In genomic region chr2:91636229-91636628, GRCm38 (mm10) we compare ENCODE assay signal across 16 mouse cellular contexts. TPM values are rescaled to one million over a fixed set of nuclear protein-coding genes. Genes with fewer than 3 reads are reported as not detected.
DNase-seq lines count a peak whose midpoint lies in the region; ATAC-seq and TF ChIP-seq lines count a peak whose summit lies in the region.
"Had no signal": no experiment of that assay in that cellular context is flagged by ENCODE, and none has a peak within 500 bp of the region (broad histone marks: within the 10 kb centered on the region; RNA-seq: fewer than 3 reads in every experiment).

Gene F2 (minus strand): TSS chr2:91636414.

- no peaks in the 10 kb centered on the region for H3K79me2 ChIP-seq in myocyte (ENCODE audit: control insufficient read depth, insufficient read depth)

- H3K4me3 ChIP-seq in forebrain, embryonic 11.5 days (ENCODE audit: low read depth, low read length): no peak within 1 kb of the TSS
- H3K4me3 ChIP-seq in forebrain, embryonic 10.5 days: no peak within 1 kb of the TSS
- H3K4me3 ChIP-seq in ES-Bruce4 (ENCODE audit: low read depth, low read length): peak within 1 kb of the TSS; percentile 9
- H3K4me3 ChIP-seq in myocyte: no peak within 1 kb of the TSS
- H3K4me3 ChIP-seq: megakaryocyte, embryonic 14.5 days; neural tube, embryonic 13.5 days had no signal

- H3K27ac ChIP-seq in forebrain, embryonic 11.5 days (ENCODE audit: low read depth, low read length): no peak within 1 kb of the TSS
- H3K27ac ChIP-seq in forebrain, embryonic 10.5 days: no peak within 1 kb of the TSS
- H3K27ac ChIP-seq in ES-Bruce4 (ENCODE audit: insufficient read depth, low read length): 0 out of 2 replicates have a peak within 1 kb of the TSS, but pooled peaks have one; percentile 28
- H3K27ac ChIP-seq: hindbrain, postnatal 0 days; neural tube, embryonic 13.5 days had no signal

- H3K4me1 ChIP-seq in forebrain, embryonic 11.5 days (replicated peaks; ENCODE audit: control insufficient read depth, insufficient read depth, low read length): no peaks in the 10 kb centered on the region
- no peaks in the 10 kb centered on the region for H3K4me1 ChIP-seq in forebrain, embryonic 10.5 days
- no peaks in the 10 kb centered on the region for H3K4me1 ChIP-seq in ES-Bruce4 (ENCODE audit: control insufficient read depth, insufficient read depth, low read length)
- H3K4me1 ChIP-seq: neural tube, embryonic 13.5 days had no signal

- intact Hi-C loops in left cerebral cortex, postnatal 25 days (cut with DNase I): no loop called here

- 86% methylated on average over 8 of the region's 8 CpGs for WGBS in forebrain, embryonic 11.5 days
- 90% methylated on average over 8 of the region's 8 CpGs for WGBS in forebrain, embryonic 10.5 days

- no peak within 1 kb of the TSS for H3K9ac ChIP-seq in forebrain, embryonic 11.5 days (ENCODE audit: low read length)
- H3K9ac ChIP-seq in ES-Bruce4 (ENCODE audit: low read depth, poor library complexity, severe bottlenecking): peak within 1 kb of the TSS; percentile 24; the same call in 1 of the 2 replicates
- H3K9ac ChIP-seq: neural tube, embryonic 13.5 days had no signal

- no peak for TF ChIP-seq EP300 in ES-Bruce4 (IDR thresholded peaks at IDR 0.05; ENCODE audit: insufficient read depth, low read depth, low read length)

- no peak within 1 kb of the TSS for H3ac ChIP-seq in myocyte (ENCODE audit: control insufficient read depth, insufficient read length)

- no peaks in the 10 kb centered on the region for H3K27me3 ChIP-seq in forebrain, embryonic 11.5 days (ENCODE audit: control insufficient read depth, insufficient read depth, low read length)
- no peaks in the 10 kb centered on the region for H3K27me3 ChIP-seq in forebrain, embryonic 10.5 days (ENCODE audit: poor library complexity, severe bottlenecking)
- H3K27me3 ChIP-seq in ES-Bruce4 (ENCODE audit: control insufficient read depth, insufficient read depth, low read length, poor library complexity, severe bottlenecking) (no peaks in the 10 kb centered on the region), myocyte (ENCODE audit: control insufficient read depth, insufficient read depth, insufficient read length) (no peaks in the 10 kb centered on the region)
- H3K27me3 ChIP-seq: neural tube, embryonic 13.5 days had no signal

- H3K36me3 ChIP-seq in forebrain, embryonic 11.5 days (ENCODE audit: control insufficient read depth, insufficient read depth, low read length): no peaks in the 10 kb centered on the region
- no peaks in the 10 kb centered on the region for H3K36me3 ChIP-seq in forebrain, embryonic 10.5 days (replicated peaks)
- no peaks in the 10 kb centered on the region for H3K36me3 ChIP-seq in ES-Bruce4 (ENCODE audit: control insufficient read depth, insufficient read depth, low read length, poor library complexity, severe bottlenecking)
- H3K36me3 ChIP-seq in myocyte (ENCODE audit: control insufficient read depth, insufficient read depth): no peaks in the 10 kb centered on the region
- H3K36me3 ChIP-seq: neural tube, embryonic 13.5 days had no signal

- no peak within 1 kb of the TSS for H3K4me2 ChIP-seq in forebrain, embryonic 11.5 days (ENCODE audit: low read depth, low read length, severe bottlenecking)
- H3K4me2 ChIP-seq in myocyte (ENCODE audit: low read depth): peak within 1 kb of the TSS; percentile 27
- H3K4me2 ChIP-seq: neural tube, embryonic 13.5 days had no signal

- no peaks in the 10 kb centered on the region for H3K9me3 ChIP-seq in forebrain, embryonic 11.5 days (ENCODE audit: control insufficient read depth, low read length)
- no peaks in the 10 kb centered on the region for H3K9me3 ChIP-seq in forebrain, embryonic 10.5 days
- H3K9me3 ChIP-seq in ES-Bruce4 (replicated peaks; ENCODE audit: control insufficient read depth, insufficient read depth, low read length, poor library complexity, severe bottlenecking): no peaks in the 10 kb centered on the region
- H3K9me3 ChIP-seq: megakaryocyte, embryonic 14.5 days; neural tube, embryonic 13.5 days had no signal

- DNase-seq in forebrain, embryonic 11.5 days (ENCODE audit: low spot score): peak; percentile 47
- no peak for DNase-seq in forebrain, embryonic 10.5 days (ENCODE audit: extremely low spot score, low spot score)
- peak; percentile 43 for DNase-seq in liver
- no peak for DNase-seq in left cerebral cortex, postnatal 25 days (ENCODE audit: low spot score in 2 of 2)
- DNase-seq in cerebellum, adult 9-11 months: no peak
- no peak for DNase-seq in testis, postnatal 10 days (ENCODE audit: low spot score)
- DNase-seq: adrenal gland, postnatal 36 days; heart, postnatal 36 days; kidney, adult 9 months; right cerebral cortex, postnatal 25 days had no signal

- TF ChIP-seq CTCF in ES-Bruce4 (IDR thresholded peaks at IDR 0.05; ENCODE audit: low read depth, low read length): no peak

- ATAC-seq in forebrain, embryonic 11.5 days (replicated peaks; ENCODE audit: low FRiP score): no peak
- ATAC-seq: forebrain, embryonic 16.5 days; hindbrain, postnatal 0 days had no signal

- TF ChIP-seq POLR2A in ES-Bruce4 (IDR thresholded peaks at IDR 0.05; ENCODE audit: insufficient read depth, low read length) (no peak), myocyte (IDR thresholded peaks at IDR 0.05; ENCODE audit: insufficient read length, low read depth) (no peak)

TF ChIP-seq in myocyte, 11 proteins besides CTCF, POLR2A, EP300 and RAD21:
- TF ChIP-seq SRF (IDR thresholded peaks at IDR 0.05; ENCODE audit: control insufficient read depth, insufficient read length, low read depth): no peak
- no peak for TF ChIP-seq REST (IDR thresholded peaks at IDR 0.05; ENCODE audit: insufficient read depth, insufficient read length)
- no peak for TF ChIP-seq CEBPB (IDR thresholded peaks at IDR 0.05; ENCODE audit: insufficient read depth, poor library complexity, severe bottlenecking)
- TF ChIP-seq E2F4 (IDR thresholded peaks at IDR 0.05; ENCODE audit: insufficient read depth): no peak
- TF ChIP-seq MAX (IDR thresholded peaks at IDR 0.05; ENCODE audit: low read depth): no peak
- no peak for TF ChIP-seq TCF3 (IDR thresholded peaks at IDR 0.05; ENCODE audit: insufficient read length, low read depth)
- TF ChIP-seq POLR2AphosphoS2 (IDR thresholded peaks at IDR 0.05; ENCODE audit: insufficient read length, low read depth): no peak
- TF ChIP-seq MYOG (IDR thresholded peaks at IDR 0.05; ENCODE audit: control insufficient read depth in 1 of 3, insufficient read depth in 1 of 3, insufficient read length in 2 of 3, low read depth in 2 of 3): no peak
- TF ChIP-seq TCF12 (IDR thresholded peaks at IDR 0.05; ENCODE audit: insufficient read depth, poor library complexity, severe bottlenecking): no peak
- no peak for TF ChIP-seq MYOD1 (IDR thresholded peaks at IDR 0.05; ENCODE audit: control insufficient read depth in 1 of 3, insufficient read length in 2 of 3, low read depth in 2 of 3)
- TF ChIP-seq USF1 (IDR thresholded peaks at IDR 0.05; ENCODE audit: low read depth): no peak
TF ChIP-seq in myocyte: peak in this region for 0.

RNA-seq across cellular contexts. Expression of gene F2, which starts in this region (rescaled TPM):
- polyA plus RNA-seq in forebrain, embryonic 11.5 days (2014; fragmentation: Nextera tagmentation; extraction: Ambion mirVana): not detected in 2 replicates
- polyA plus RNA-seq in forebrain, embryonic 10.5 days (2016; fragmentation: Nextera tagmentation; extraction: Ambion mirVana): 0.06 TPM in 1 of 2 replicates, not detected in the other
- polyA plus RNA-seq in ES-Bruce4 (2011; ENCODE audit: insufficient read depth, insufficient read length, low read depth, missing spikeins) (0.57 and 0.67 TPM in 2 replicates), myocyte (2012; fragmentation: generic; extraction: Trizol) (6.2 TPM)
- total RNA-seq in left cerebral cortex, postnatal 25 days (2021): under 1 TPM in 1 of 2 experiments, not detected in 1; 0.16 TPM
- total RNA-seq: heart, postnatal 36 days; hindbrain, postnatal 0 days had no signal
- polyA plus RNA-seq: forebrain, embryonic 16.5 days; hindbrain, postnatal 0 days had no signal

Comparison
In these comparisons a context has a peak if more than half of its experiments do, and no peak if none do; other contexts are left out.
1. Peak in DNase-seq in forebrain, embryonic 11.5 days; RNA of the gene not detected or under 1 TPM.